Mouse (Mus musculus) B cell, adult (primary cell): Measurements from ENCODE around the gene Msgn1. TPM values are rescaled to one million over a fixed set of nuclear protein-coding genes. Genes with fewer than 3 reads are reported as not detected.

ENCODE experiments used
- total RNA-seq: library from RNA; stranded (reverse); gene quantifications from 4 replicates; pipeline ENCODE4 v1.2.4, GENCODE M21; 2023; ENCODE audit not compliant: inconsistent age

Gene Msgn1
- not detected in 4 replicates for total RNA-seq

DNA sequence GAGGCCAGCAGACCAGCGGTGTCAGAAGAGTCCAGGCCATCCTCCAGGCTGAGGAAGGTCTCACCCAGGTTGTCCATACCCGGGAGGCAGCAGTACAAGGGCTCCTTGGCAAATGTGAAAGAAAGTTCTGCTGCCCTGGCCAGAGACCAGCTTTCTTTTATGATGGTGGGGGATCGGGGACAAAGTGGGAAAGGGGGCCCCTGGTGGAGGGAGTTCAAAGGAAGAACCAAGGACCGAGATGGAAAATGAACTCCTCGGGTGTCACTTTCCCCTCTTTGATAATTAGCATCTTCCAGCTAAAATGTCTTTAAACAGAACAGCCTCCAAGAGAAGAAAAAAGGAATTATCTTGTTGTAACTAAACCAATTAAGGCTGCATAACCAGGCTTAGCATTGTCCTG is at the start of gene Msgn1:
Msgn1 (minus strand) TSS at position 101 of the 400 bp plus-strand sequence.

Other genes starting within 250 kb of the Msgn1 start
- gene Kcns3, start 57.9 kb downstream of the Msgn1 start, total RNA-seq: not detected in 4 replicates
- 4.4 to 8.0 TPM (median 6.0 TPM) in 4 replicates for gene Gen1, start 56.8 kb upstream of the Msgn1 start, total RNA-seq
- 177 to 211 TPM (median 203 TPM) in 4 replicates for gene Smc6, start 56.9 kb upstream of the Msgn1 start, total RNA-seq
- not detected in 4 replicates for gene Vsnl1, start 227.6 kb upstream of the Msgn1 start, total RNA-seq
- 0.21 TPM in 1 of 4 replicates, not detected in the others for gene Rad51ap2, start 247.1 kb upstream of the Msgn1 start, total RNA-seq